Mouse (Mus musculus) liver, embryonic 11.5 days (tissue): ENCODE measurements at regions not wholly inside any gene's neighbourhood (a gene's known extent, or its start where the extent isn't known, plus 50 kb on each side); places are given as distances from the start of the nearest gene placed in this dataset. TPM values are rescaled to one million over a fixed set of nuclear protein-coding genes. Genes with fewer than 3 reads are reported as not detected.

Experiments
- ATAC-seq: fragments of 200-750 bp; cut with Nextera tagmentation; replicated peaks from 2 replicates; pipeline ENCODE4 v1.8.0; 2017; ENCODE audit warnings: moderate number of reproducible peaks, mild to moderate bottlenecking, moderate TSS enrichment, moderate library complexity; ENCODE audit not compliant: low FRiP score
- DNase-seq: peaks from one replicate; pipeline ENCODE4 v3.0.0-alpha.2; 2017; ENCODE audit warnings: low spot score
- H3K27ac ChIP-seq: fragments of 300-500 bp; sonication (generic); 2 replicates; pipeline ENCODE4 v1.5.1; 2014; ENCODE audit warnings: mild to moderate bottlenecking, low read depth, low read length, control low read depth
- H3K27me3 ChIP-seq: fragments of 300-500 bp; sonication (generic); replicated peaks from 2 replicates; pipeline ENCODE4 v1.6.1; 2014; ENCODE audit warnings: low read length, mixed read lengths; ENCODE audit not compliant: control insufficient read depth, insufficient read depth
- H3K36me3 ChIP-seq: fragments of 300-500 bp; sonication (generic); 2 replicates; pipeline ENCODE4 v1.6.1; 2014; ENCODE audit warnings: mild to moderate bottlenecking, low read length, moderate library complexity, mixed read lengths; ENCODE audit not compliant: control insufficient read depth, insufficient read depth
- H3K4me1 ChIP-seq: fragments of 300-500 bp; sonication (generic); replicated peaks from 2 replicates; pipeline ENCODE4 v1.6.1; 2014; ENCODE audit warnings: low read length, mixed read lengths; ENCODE audit not compliant: control insufficient read depth, insufficient read depth
- H3K4me2 ChIP-seq: fragments of 300-500 bp; sonication (generic); 2 replicates; pipeline ENCODE4 v1.6.1; 2014; ENCODE audit warnings: mild to moderate bottlenecking, control low read depth, moderate library complexity
- H3K4me3 ChIP-seq: fragments of 300-500 bp; sonication (generic); 2 replicates; pipeline ENCODE4 v1.5.1; 2014; ENCODE audit warnings: low read depth, low read length, control low read depth
- H3K9ac ChIP-seq: fragments of 300-500 bp; sonication (generic); 2 replicates; pipeline ENCODE4 v1.6.1; 2014; ENCODE audit warnings: low read depth, low read length, control low read depth
- H3K9me3 ChIP-seq: fragments of 300-500 bp; sonication (generic); 2 replicates; pipeline ENCODE4 v1.6.1; 2016; ENCODE audit warnings: low read length, inconsistent platforms, mixed read lengths; ENCODE audit not compliant: control insufficient read depth
- WGBS: fragments of 180-500 bp; shearing (Covaris S2); extraction: QIAGEN DNeasy Blood & Tissue Kit; methylation state at CpG from one replicate; pipeline ENCODE4 v1.1.7; 2014; 5-methylcytosine and 5-hydroxymethylcytosine counted together
- microRNA-seq: library from miRNA; unstranded; fragments of <30 nt; microRNA quantifications from one replicate; pipeline ENCODE4, GENCODE M21; 2017; ENCODE audit warnings: borderline number of aligned reads

DNA sequence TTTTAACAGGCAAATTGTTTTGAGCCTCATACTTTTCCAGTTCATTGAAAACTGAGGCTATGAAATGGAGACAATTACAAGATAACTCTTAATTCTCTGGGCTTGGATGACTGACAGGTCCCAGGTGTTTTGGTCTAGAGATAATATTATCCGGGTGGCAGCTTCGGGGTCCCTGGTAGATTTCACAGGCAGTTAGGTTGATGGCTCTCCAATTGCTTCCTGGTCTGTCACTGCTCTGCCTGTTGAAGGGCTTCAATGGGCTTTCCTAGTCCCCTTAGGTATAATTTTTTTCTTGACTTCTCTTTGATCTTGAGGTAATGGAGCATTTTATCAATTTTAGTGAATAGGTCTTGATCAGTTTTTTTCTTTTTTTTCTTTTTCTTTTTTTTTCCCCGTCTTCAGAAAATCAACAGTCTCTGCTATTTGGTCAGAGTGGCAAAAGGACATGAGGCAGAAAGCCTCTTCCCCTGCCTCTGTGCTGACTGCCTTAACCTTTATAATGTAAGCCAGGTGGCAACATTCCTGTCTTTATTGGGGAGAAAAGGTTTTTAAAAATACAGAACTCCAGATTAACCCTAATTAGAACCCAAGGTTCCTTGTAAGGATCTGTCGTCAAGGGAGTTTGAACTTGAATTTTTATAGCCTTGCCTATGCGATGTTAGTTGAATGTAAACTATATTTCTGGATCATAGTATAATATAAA, 896.0 kb upstream of the Flrt2 start:
- no peaks in the 10 kb centered on the region for H3K4me1 ChIP-seq
- H3K36me3 ChIP-seq: no peaks in the 10 kb centered on the region
- H3K4me2 ChIP-seq: no peak overlapping the region
- H3K9me3 ChIP-seq: no peaks in the 10 kb centered on the region
- no peak overlapping the region for H3K9ac ChIP-seq
- DNase-seq: no peak
- no peak for ATAC-seq
- H3K4me3 ChIP-seq: no peak overlapping the region
- 60% methylated on average over 5 of the region's 5 CpGs for WGBS
- H3K27me3 ChIP-seq: no peaks in the 10 kb centered on the region
- H3K27ac ChIP-seq: no peak overlapping the region

DNA sequence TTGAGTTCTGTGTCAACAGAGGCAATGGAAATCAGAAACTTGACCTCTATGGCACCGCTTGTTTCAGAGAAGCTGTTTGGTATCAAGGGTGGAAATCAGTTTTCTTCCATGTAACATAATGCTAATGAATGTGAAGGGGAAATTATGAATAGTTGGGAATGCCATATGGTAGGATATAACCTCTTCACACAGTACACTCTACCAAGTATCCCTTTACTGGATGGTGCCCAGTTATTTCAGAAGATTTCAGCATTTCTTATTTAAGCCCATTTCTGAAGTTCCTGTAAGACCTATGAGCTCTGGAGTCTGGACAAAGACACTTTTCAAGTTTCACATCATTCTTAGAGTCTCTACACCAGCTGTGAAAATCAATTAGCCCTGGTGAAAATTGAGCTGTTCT, 887.3 kb upstream of the Flrt2 start:
- no peak for DNase-seq
- no peak overlapping the region for H3K4me2 ChIP-seq

DNA sequence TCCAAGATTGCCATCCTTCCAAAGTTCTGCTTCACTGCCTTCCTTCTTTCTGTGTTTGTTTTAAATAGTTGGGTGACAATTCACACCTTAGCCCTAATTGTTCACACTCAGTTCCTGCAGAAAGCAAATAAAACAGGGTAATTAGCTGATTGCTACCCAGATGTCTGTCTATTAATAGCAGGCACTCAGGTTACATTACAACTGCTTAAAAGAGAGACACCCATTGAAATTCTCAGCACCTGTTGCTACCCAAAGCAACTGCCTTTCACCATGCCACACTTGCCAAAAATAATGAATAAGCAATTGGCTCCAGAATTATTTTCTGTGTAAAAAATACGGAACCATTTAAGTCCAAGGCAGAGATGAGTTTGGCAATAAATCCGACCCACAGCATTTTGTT, 860.6 kb upstream of the Flrt2 start:
- DNase-seq (no peak), ATAC-seq (no peak)
- H3K27ac ChIP-seq: no peak overlapping the region
- H3K36me3 ChIP-seq: no peaks in the 10 kb centered on the region
- WGBS: 88% methylated on average over 2 of the region's 2 CpGs
- H3K4me2 ChIP-seq: no peak overlapping the region
- no peaks in the 10 kb centered on the region for H3K4me1 ChIP-seq
- no peaks in the 10 kb centered on the region for H3K9me3 ChIP-seq
- H3K4me3 ChIP-seq: no peak overlapping the region
- H3K9ac ChIP-seq: no peak overlapping the region
- H3K27me3 ChIP-seq: no peaks in the 10 kb centered on the region

More for the DNA sequence above, 887.3 kb upstream of the Flrt2 start:
- Histone ChIP-seq H3K4me3 (no peak overlapping the region), H3K27me3 (no peaks in the 10 kb centered on the region), H3K27ac (no peak overlapping the region), H3K9ac (no peak overlapping the region), H3K9me3 (no peaks in the 10 kb centered on the region), H3K36me3 (no peaks in the 10 kb centered on the region), H3K4me1 (no peaks in the 10 kb centered on the region)
- 88% methylated on average over 1 of the region's 1 CpGs for WGBS
- no peak for ATAC-seq

DNA sequence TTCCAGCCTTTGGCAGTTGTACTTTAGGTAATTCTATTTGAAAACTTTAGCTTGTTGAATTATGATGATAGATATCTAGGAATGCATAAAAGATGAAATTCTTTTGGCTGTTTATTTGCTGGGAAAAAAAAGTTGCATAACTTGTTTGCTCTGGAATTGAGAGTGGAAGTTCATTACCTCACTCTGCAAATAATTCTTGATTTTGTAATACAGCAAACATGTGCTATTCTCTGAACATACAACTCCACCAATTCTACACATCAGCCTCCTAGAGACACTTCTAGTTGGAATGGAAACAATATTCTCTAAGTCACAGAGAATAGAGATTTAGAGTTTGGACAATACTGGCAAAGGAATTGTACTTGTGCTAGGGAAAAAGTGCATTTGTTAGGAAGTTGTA, 829.3 kb upstream of the Flrt2 start:
- H3K27ac ChIP-seq: no peak overlapping the region
- DNase-seq (no peak), ATAC-seq (no peak)
- no peak overlapping the region for H3K4me3 ChIP-seq
- H3K36me3 ChIP-seq: no peaks in the 10 kb centered on the region
- no peaks in the 10 kb centered on the region for H3K27me3 ChIP-seq
- no peak overlapping the region for H3K4me2 ChIP-seq
- no peaks in the 10 kb centered on the region for H3K4me1 ChIP-seq
- no peaks in the 10 kb centered on the region for H3K9me3 ChIP-seq
- no peak overlapping the region for H3K9ac ChIP-seq

DNA sequence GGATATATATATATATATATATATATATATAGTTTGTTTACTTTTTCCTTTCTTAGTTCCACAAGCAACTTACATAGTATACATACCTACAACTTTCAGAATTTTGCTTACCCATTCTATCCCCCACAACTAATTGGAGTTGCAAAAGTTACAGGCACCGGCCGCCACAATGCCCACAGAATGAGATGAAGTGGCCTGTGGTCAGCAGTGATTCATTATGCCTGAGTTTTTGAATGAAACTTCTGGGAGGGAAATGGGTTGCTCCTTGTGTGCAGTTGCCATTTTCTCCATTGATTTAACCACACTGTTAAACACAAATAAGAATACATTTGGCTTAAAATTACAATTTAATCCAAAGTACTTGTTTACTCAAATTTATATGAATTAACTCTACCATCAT, 781.2 kb upstream of the Flrt2 start:
- WGBS: 83% methylated on average over 2 of the region's 2 CpGs
- Histone ChIP-seq H3K36me3 (no peaks in the 10 kb centered on the region), H3K27ac (no peak overlapping the region), H3K27me3 (no peaks in the 10 kb centered on the region), H3K4me2 (no peak overlapping the region), H3K4me1 (no peaks in the 10 kb centered on the region), H3K9me3 (no peaks in the 10 kb centered on the region), H3K9ac (no peak overlapping the region), H3K4me3 (no peak overlapping the region)
- no peak for DNase-seq
- ATAC-seq: no peak

DNA sequence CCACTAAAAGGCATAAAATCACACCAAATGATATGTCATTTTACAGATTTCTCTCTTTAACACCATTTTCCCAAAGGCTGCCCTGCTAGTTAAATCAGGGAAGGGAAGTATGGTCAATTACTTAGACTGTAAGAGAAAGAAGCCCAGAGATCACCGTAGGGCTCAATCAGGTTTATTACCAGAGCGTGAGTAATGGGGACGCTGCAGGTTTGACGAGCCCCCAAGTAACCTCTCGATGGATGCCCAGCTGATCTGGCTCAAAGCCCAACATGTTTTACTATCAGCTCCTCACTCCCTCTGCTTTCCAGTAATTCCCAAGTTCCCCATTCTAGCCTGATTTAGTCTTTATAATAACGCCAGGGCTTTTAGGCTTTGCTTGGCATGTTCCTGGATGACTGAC, 749.0 kb upstream of the Flrt2 start:
- 80% methylated on average over 6 of the region's 6 CpGs for WGBS
- ATAC-seq (no peak), DNase-seq (no peak)
- Histone ChIP-seq H3K36me3 (no peaks in the 10 kb centered on the region), H3K9ac (no peak overlapping the region), H3K27me3 (no peaks in the 10 kb centered on the region), H3K9me3 (no peaks in the 10 kb centered on the region), H3K4me3 (no peak overlapping the region), H3K4me1 (no peaks in the 10 kb centered on the region), H3K27ac (no peak overlapping the region), H3K4me2 (no peak overlapping the region)

Small RNA genes lying in the stretch of these regions (microRNA-seq; reads per million reads assigned to microRNA genes)
- not detected for gene Mir8099-2
